Mouse (Mus musculus) midbrain, embryonic 14.5 days (tissue): ENCODE measurements around the gene Tcea2. TPM values are rescaled to one million over a fixed set of nuclear protein-coding genes. Genes with fewer than 3 reads are reported as not detected.

Source experiments
- ATAC-seq: fragments of 200-750 bp; cut with Nextera tagmentation; 2 replicates; pipeline ENCODE4 v1.8.0; 2017; ENCODE audit warnings: moderate number of reproducible peaks, moderate library complexity; ENCODE audit not compliant: low FRiP score, low TSS enrichment
- DNase-seq: peaks from one replicate; pipeline ENCODE4 v3.0.0-alpha.2; 2015
- H3K27ac ChIP-seq: fragments of 300-500 bp; sonication (generic); replicated peaks from 2 replicates; pipeline ENCODE4 v1.5.1; 2014; ENCODE audit warnings: mild to moderate bottlenecking, low read depth, low read length, moderate library complexity
- H3K27me3 ChIP-seq: fragments of 300-500 bp; sonication (generic); 2 replicates; pipeline ENCODE4 v1.6.1; 2014; ENCODE audit warnings: low read length, control low read depth, mixed read lengths; ENCODE audit not compliant: control insufficient read depth, insufficient read depth
- H3K36me3 ChIP-seq: fragments of 300-500 bp; sonication (generic); 2 replicates; pipeline ENCODE4 v1.6.1; 2014; ENCODE audit warnings: low read length, control low read depth; ENCODE audit not compliant: control insufficient read depth, insufficient read depth
- H3K4me1 ChIP-seq: fragments of 300-500 bp; sonication (generic); 2 replicates; pipeline ENCODE4 v1.6.1; 2014; ENCODE audit warnings: mild to moderate bottlenecking, antibody characterized with exemption, low read length, control low read depth; ENCODE audit not compliant: control insufficient read depth, insufficient read depth
- H3K4me2 ChIP-seq: fragments of 300-500 bp; sonication (generic); 2 replicates; pipeline ENCODE4 v1.6.1; 2014; ENCODE audit warnings: mild to moderate bottlenecking, low read length, moderate library complexity
- H3K4me3 ChIP-seq: fragments of 300-500 bp; sonication (generic); replicated peaks from 2 replicates; pipeline ENCODE4 v1.5.1; 2014; ENCODE audit warnings: low read depth, low read length
- H3K9ac ChIP-seq: fragments of 300-500 bp; sonication (generic); replicated peaks from 2 replicates; pipeline ENCODE4 v1.6.1; 2014; ENCODE audit warnings: mild to moderate bottlenecking, low read length, moderate library complexity
- H3K9me3 ChIP-seq: fragments of 300-500 bp; sonication (generic); 2 replicates; pipeline ENCODE4 v1.6.1; 2016; ENCODE audit warnings: low read length, control low read depth, mixed read lengths; ENCODE audit not compliant: control insufficient read depth
- WGBS: fragments of 180-500 bp; shearing (Covaris S2); extraction: QIAGEN DNeasy Blood & Tissue Kit; methylation state at CpG from one replicate; pipeline ENCODE4 v1.1.7; 2014; 5-methylcytosine and 5-hydroxymethylcytosine counted together
- polyA plus RNA-seq: library from polyadenylated mRNA; unstranded; fragments of >200 nt; fragmentation: Nextera tagmentation; extraction: Ambion mirVana; gene quantifications from 2 replicates; pipeline ENCODE4 v1.2.1, GENCODE M21; 2014

Gene Tcea2
- polyA plus RNA-seq, 1 experiment from 2014 or later, result 37.4 TPM

- no peak overlapping the region for H3K4me2 ChIP-seq
- peaks cover 14% of the 10 kb centered on the region for H3K27me3 ChIP-seq
- H3K27ac ChIP-seq, result peak overlapping the region; percentile 2; the same call in 1 of the 2 replicates
- DNase-seq, result no peak
- no peak overlapping the region for H3K4me3 ChIP-seq
- H3K4me1 ChIP-seq, result peaks cover 14% of the 10 kb centered on the region
- 56% methylated on average over 5 of the region's 5 CpGs for WGBS
- H3K9ac ChIP-seq, result no peak overlapping the region
- ATAC-seq, result no peak
- H3K9me3 ChIP-seq, result no peaks in the 10 kb centered on the region
- H3K36me3 ChIP-seq, result no peaks in the 10 kb centered on the region
These were observed 2.9 kb upstream of the Tcea2 start for GRCm38 (mm10) chr2:181677096-181677754.

GRCm38 (mm10) chr2:181677755-181678098 lies 2.4 kb upstream of the Tcea2 start:
- H3K27ac ChIP-seq, result no peak overlapping the region
- H3K36me3 ChIP-seq, result no peaks in the 10 kb centered on the region
- peaks cover 14% of the 10 kb centered on the region for H3K4me1 ChIP-seq
- H3K27me3 ChIP-seq, result peaks cover 9% of the 10 kb centered on the region
- no peak for ATAC-seq
- no peaks in the 10 kb centered on the region for H3K9me3 ChIP-seq
- no peak overlapping the region for H3K4me2 ChIP-seq
- 53% methylated on average over 3 of the region's 3 CpGs for WGBS
- no peak for DNase-seq
- H3K9ac ChIP-seq, result no peak overlapping the region
- no peak overlapping the region for H3K4me3 ChIP-seq

- DNase-seq (peak; percentile 86), ATAC-seq (no peak)
- no peak overlapping the region for H3K4me2 ChIP-seq
- no peak overlapping the region for H3K4me3 ChIP-seq
- H3K9ac ChIP-seq, result no peak overlapping the region
- WGBS, result 56% methylated on average over 1 of the region's 1 CpGs
- no peaks in the 10 kb centered on the region for H3K27me3 ChIP-seq
- H3K36me3 ChIP-seq, result no peaks in the 10 kb centered on the region
- no peak overlapping the region for H3K27ac ChIP-seq
- peaks cover 14% of the 10 kb centered on the region for H3K4me1 ChIP-seq
- no peaks in the 10 kb centered on the region for H3K9me3 ChIP-seq
These were observed 1.3 kb upstream of the Tcea2 start for GRCm38 (mm10) chr2:181678780-181679179.

- Histone ChIP-seq H3K36me3 (peaks cover under 1% of the 10 kb centered on the region), H3K4me2 (peak overlapping the region; percentile 93), H3K27me3 (no peaks in the 10 kb centered on the region), H3K4me1 (peaks cover 6% of the 10 kb centered on the region), H3K4me3 (peak overlapping the region; percentile 63), H3K9me3 (no peaks in the 10 kb centered on the region), H3K27ac (peak overlapping the region; percentile 64; the same call in 1 of the 2 replicates), H3K9ac (peak overlapping the region; percentile 89)
- DNase-seq, result no peak
- 19% methylated on average over 7 of the region's 7 CpGs for WGBS
- peak; percentile 21; the same call in 1 of the 2 replicates for ATAC-seq
These were observed 607 bp downstream of the Tcea2 start for GRCm38 (mm10) chr2:181680716-181681117.

- DNase-seq (no peak), ATAC-seq (no peak)
- Histone ChIP-seq H3K4me3 (no peak overlapping the region), H3K9me3 (no peaks in the 10 kb centered on the region), H3K4me1 (peaks cover 5% of the 10 kb centered on the region), H3K36me3 (peaks cover 13% of the 10 kb centered on the region), H3K9ac (no peak overlapping the region; the same call in 1 of the 2 replicates), H3K4me2 (no peak overlapping the region), H3K27ac (no peak overlapping the region), H3K27me3 (no peaks in the 10 kb centered on the region)
- WGBS, result 92% methylated on average over 1 of the region's 1 CpGs
These were observed 1.9 kb downstream of the Tcea2 start for GRCm38 (mm10) chr2:181681978-181682377.

- Histone ChIP-seq H3K4me3 (no peak overlapping the region), H3K4me2 (no peak overlapping the region), H3K27ac (no peak overlapping the region), H3K27me3 (no peaks in the 10 kb centered on the region), H3K36me3 (peaks cover 27% of the 10 kb centered on the region), H3K9ac (no peak overlapping the region), H3K4me1 (peaks cover 5% of the 10 kb centered on the region), H3K9me3 (no peaks in the 10 kb centered on the region)
- WGBS, result 68% methylated on average over 4 of the region's 4 CpGs
- ATAC-seq (no peak), DNase-seq (no peak)
These were observed 3.3 kb downstream of the Tcea2 start for GRCm38 (mm10) chr2:181683381-181683780.

- Histone ChIP-seq H3K9me3 (no peaks in the 10 kb centered on the region), H3K27ac (no peak overlapping the region), H3K4me2 (no peak overlapping the region), H3K27me3 (no peaks in the 10 kb centered on the region), H3K4me1 (peaks cover 5% of the 10 kb centered on the region), H3K4me3 (no peak overlapping the region), H3K36me3 (peaks cover 40% of the 10 kb centered on the region), H3K9ac (no peak overlapping the region)
- DNase-seq (no peak), ATAC-seq (no peak)
- 90% methylated on average over 1 of the region's 1 CpGs for WGBS
These were observed 4.6 kb downstream of the Tcea2 start for GRCm38 (mm10) chr2:181684713-181685112.

- no peak for DNase-seq
- Histone ChIP-seq H3K27ac (no peak overlapping the region), H3K9ac (no peak overlapping the region), H3K4me3 (no peak overlapping the region), H3K27me3 (no peaks in the 10 kb centered on the region), H3K9me3 (no peaks in the 10 kb centered on the region), H3K4me2 (no peak overlapping the region), H3K36me3 (peaks cover 42% of the 10 kb centered on the region), H3K4me1 (peaks cover 3% of the 10 kb centered on the region)
- WGBS, result 94% methylated on average over 4 of the region's 4 CpGs
- ATAC-seq, result no peak
These were observed 5.6 kb downstream of the Tcea2 start for GRCm38 (mm10) chr2:181685686-181686085.

- H3K9me3 ChIP-seq, result no peaks in the 10 kb centered on the region
- no peak overlapping the region for H3K27ac ChIP-seq
- H3K9ac ChIP-seq, result no peak overlapping the region
- DNase-seq (no peak), ATAC-seq (no peak)
- peaks cover 42% of the 10 kb centered on the region for H3K36me3 ChIP-seq
- WGBS, result 92% methylated on average over 8 of the region's 8 CpGs
- H3K4me3 ChIP-seq, result no peak overlapping the region
- H3K4me2 ChIP-seq, result no peak overlapping the region
- no peaks in the 10 kb centered on the region for H3K27me3 ChIP-seq
- H3K4me1 ChIP-seq, result peaks cover 1% of the 10 kb centered on the region
These were observed 7.5 kb downstream of the Tcea2 start for GRCm38 (mm10) chr2:181687586-181687985.
